Mouse (Mus musculus) heart, postnatal 4 days (tissue): ENCODE results near the gene Cd81. TPM values are rescaled to one million over a fixed set of nuclear protein-coding genes. Genes with fewer than 3 reads are reported as not detected.
A peak's percentile ranks its signal among the peaks of the same experiment; 100 is the strongest.

ENCODE experiments used
- DNase-seq: peaks from one replicate; pipeline ENCODE4 v3.0.0; 2021
- total RNA-seq, 2 experiments: library from RNA; stranded (reverse); gene quantifications; 2 replicates each; pipeline ENCODE4 v1.2.3; 2021

Cd81 gene
- total RNA-seq, 2 experiments from 2014 or later, result 600 to 620 TPM

DNA sequence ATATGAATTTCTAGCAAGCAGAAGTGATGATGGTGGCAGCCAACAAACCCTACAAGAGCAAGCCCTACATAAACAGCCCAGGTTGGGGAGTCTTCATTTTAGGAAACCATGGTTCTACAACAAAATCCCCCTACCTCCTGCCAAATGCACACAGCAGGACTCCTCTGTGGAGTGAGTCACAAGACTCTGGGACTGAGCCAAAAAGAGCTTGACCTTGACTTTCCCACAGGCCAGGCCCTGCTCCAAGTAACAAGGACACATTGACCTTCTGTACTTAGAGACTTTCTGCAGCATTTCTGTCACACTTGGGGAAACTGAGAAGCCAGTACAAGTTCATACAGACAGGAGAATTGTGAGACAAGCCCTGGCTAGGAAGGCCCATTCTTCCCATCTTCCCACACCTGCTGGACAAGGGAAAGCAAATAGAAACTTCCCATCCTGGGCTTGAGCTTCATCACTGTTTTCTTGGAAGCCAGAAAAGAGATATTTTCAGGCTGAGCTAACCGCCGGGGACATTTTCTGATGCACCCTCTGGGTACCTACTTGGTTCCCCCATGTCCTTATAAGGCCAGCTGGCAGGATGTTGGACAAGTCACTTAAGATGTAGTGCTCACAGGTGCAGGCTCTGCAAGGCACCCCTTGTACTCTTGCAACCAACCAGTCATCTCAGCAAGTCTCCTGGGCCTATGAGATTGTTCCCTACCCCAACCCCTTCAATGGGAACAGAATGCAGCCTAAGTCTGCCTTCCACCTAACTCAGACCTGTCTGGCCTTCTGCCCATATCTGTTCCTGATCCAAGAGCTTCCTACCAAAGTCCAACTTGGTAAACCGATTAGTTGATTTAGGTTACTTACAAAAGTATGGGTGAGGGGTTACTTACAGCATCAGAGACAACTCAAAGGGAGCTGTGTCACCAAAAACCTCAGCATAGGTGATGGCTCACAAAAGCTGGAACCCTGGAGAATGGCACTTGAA is 2.4 kb upstream of the Cd81 start:
- peak; percentile 75 for DNase-seq

DNA sequence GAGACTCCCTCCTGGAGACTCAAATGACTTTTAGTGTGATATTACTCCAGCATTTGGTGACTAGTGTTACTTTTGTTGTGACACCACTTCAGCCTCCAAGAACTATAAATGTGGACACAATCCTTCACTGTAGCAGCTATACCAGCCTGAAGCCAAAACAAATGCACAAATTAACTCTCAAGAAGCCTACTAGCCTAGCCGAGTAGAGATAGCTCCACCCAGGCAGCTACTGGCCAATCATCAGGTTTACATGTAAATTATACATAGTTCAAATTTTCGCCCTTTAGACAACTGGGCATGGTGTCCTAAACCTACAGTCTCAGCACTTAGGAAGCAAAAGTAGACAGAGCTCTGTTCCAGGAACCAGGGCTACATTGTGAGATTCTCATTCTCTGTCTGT is 1.2 kb upstream of the Cd81 start:
- DNase-seq, result no peak

DNA sequence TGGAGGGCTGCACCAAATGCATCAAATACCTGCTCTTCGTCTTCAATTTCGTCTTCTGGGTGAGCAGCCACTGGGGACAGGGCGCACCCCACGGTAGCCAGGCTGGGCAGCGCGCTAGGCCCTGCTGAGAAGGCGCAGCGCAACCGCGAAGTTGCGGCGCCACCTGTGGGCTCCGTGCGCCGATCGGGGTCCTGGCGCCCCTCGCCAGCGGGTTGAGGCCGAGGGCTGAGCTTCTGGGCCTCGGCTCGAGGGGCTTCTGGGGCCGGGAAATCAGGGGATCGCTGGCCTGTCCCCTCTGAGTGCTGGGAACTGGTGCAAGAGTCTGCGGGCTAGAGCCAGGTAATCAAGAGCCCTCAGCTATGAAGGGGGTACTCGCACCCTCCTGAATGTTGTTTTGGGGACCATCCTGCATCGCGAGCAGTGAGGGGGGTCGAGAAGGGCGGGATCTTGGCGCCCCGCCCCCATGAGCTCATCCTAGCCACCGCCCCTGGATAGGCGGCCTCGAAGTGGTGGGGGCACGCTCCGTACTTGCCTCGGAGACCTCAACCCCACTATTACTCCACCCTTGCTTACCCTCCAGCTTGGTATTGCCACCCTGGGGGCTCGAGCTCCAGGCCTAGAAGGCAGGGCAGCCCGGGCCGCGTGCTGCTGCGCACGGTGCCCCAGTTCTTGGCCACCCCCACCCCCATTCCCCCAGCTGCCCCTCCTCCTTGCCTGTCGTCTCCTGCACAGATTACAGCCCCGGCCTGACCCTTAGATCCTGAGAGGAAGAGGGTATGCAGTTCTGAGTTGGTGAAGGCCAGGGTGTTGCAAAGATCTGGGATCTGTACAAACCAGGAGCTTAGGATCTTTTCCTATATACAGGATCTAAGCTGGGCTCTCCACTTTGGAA is 715 bp downstream of the Cd81 start:
- peak; percentile 83 for DNase-seq

DNA sequence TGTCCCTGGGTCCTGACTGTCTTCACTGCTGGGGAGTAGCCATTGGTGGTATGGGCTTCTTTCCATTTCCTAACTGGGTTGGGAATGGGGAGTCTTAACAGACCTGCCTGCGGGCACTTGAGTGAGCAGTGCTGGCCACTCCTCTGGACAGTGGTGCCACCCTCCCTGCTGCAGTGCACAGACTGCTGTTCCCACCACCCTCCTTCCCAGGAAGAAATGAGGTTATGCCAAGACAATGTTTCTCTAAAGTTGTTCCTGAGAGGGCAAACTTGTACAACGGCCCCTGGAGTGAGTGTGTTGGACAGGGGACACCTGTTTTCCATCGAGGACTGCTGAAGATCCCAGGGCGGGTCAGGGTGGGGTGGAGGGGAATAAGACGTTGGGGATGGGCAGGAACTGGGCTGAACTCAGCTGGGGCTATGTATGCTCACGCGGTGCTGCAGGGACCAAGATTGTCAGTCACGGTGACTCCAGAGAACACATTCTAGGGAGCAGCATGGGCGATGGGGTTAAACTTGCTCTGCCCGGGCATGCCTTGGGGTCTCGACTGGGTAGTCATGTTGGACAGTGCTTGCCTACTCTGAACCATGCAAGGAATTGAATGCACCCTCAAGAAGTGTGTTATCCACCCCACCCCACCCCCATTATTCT is 1.5 kb downstream of the Cd81 start:
- DNase-seq, result no peak

DNA sequence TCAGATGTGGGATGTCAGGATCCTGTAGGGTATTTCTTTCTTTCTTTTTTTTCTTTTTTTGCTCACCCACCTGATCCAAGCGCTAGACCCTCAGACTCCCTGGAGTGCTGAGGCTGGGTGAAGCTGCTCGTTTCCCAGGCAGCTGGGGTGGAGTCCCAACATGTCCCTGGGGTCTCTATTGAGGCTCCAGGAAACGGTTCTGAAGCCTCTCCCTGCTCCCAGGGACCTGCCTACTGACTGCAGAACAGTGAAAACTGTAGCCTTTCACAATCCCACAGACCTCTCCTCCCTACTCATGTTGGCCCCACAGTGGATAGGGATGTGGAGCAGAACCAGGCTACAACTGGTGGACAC is 2.0 kb downstream of the Cd81 start:
- DNase-seq, result peak; percentile 32

DNA sequence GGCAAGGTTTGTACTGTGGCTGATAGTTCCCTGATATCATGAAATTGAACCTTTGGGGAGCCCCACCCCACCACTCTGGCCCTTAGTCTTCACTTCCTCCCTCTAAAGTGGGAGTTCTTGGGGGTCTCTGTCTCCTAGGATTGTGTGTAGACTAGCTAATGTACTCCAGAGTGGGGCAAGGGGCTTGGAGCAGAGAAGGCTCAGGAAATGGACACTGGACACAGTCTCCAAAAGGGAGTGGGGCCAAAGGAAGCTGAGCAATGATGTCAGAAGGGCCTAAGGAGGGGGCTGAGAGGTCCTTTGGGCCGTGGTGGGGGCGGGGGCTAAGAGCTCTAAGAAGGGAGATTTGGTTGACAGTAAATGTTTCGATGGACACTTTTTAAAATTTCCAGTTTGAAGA is 2.5 kb downstream of the Cd81 start:
- peak; percentile 42 for DNase-seq

DNA sequence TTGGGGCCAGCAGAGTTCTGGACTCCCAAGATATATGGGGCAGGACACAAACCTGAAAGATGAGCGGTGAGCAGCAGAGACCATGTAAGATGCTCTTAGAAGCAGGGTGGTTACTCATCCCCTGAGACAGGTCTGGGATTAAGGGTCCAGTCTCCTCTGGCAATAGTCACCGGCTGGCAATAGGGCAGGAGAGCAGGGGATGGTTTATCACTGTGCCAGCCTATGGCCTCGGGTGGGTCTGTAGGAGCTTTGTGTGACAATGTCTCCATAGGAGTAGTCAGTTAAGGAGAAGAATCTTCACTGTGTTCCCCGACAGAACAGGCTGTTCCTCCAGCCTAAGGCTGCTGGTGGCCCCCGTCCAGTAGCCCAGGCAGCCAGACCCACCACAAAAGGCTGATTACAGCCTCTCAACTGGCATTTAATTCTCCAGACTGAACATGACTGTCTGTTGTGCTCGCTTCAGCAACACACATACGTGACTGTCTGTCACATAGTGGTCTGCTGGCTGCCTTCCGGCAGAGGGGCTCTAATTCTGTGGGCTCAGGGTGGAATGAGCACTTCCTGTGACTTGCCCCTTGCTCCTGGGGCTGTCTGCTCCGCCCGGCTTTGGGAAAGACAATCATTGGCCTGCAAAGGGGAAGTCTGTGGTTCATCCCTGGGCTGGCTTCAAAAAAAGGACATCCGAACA is 3.1 kb downstream of the Cd81 start:
- no peak for DNase-seq

DNA sequence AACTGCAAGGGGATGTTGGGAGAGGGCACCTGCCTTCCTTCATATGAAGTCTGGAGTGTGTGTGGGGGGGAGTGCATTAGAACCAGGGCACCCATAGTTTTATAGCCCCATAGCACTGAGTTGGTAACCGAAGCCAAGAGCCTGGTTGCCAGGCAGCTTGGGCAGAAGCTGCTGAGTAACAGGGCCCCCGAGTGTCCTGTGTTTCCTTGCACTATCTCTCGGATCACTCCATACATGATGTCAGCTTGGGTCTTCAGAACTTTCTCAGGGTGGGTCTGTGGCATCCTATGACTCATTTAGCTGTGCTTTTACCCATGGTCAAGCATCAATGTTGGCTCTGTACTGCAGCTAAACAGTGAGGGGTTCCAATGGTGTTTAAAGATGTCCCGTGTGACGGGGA is 4.5 kb downstream of the Cd81 start:
- no peak for DNase-seq

DNA sequence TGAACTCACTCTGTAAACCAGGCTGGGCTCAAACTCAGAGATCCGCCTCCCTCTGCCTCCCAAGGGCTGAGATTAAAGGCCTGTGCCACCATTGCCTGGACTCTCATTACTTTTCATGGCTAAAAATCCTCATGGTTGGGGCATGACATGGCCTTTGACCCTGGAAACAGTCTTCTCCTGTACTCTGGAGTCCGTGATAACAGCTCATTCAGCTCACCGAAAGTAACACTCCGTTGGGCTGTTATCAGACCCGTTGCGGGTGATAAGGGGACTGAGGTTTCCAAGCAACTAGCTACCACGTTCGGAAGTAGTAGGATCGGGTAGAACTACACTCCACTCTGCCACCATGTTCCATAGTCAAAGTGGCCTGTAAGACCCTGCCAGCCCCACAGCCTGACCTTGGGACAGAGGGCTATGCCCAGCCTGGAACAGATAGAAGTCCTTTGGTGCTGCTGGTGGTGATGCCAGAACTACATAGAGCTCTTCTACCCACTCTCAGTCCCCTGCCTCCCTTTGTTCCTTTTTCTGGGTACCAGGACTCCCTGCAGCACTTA is 5.2 kb downstream of the Cd81 start:
- DNase-seq, result no peak

DNA sequence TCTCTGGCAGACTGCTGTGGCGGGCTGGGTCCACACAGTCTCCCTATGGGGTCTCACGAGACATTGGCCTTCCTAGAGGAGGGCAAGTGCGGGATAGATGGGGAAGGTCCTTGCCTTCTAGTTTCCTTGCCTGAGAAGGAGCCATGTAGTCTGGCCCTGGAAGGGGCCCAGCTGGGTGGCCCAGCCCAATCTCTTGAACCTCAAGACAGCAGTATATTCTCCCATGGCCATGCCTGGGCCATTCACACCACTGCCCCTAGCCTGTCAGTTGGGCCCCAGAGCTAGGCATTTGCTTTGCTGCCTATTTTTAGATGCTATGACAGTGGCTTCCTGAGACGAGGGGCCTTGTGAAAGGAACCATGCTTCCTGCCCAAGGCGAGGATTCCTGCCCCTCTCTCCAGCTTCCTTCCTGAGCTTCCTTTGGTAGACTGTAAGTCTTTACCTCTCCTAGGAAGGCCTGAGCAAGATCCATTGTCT is 5.7 kb downstream of the Cd81 start:
- peak; percentile 64 for DNase-seq

DNA sequence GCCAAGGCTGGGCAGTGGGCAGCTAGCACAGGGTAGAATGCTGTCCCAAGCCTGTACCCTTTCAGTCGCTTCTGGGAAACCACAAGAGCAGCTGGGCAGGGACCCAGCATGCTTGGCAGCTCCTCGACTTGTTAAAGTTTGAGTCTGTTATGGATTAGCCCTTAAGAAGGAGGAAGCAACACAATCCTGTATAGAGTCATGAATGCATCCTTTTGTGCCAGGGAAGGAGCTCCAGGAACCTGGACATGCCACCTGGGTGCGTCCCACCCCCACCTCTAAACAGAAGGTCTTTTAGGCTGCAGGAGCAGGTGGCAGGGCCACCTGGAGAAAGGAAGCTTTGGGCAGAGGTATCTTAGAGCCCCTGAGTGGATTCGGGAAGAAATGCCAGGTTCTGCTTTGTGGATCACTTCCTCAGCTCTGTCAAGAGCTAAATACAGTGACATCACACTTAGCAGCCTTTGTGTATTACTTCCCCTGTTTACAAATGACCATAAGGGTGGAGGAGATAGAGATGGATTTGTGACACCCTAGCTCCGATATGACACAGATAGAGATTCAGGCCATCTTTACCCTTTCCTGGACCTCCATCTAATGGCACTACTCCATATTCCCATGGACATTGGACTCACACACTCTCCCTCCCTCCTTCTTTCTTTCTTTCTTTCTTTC is 6.8 kb downstream of the Cd81 start:
- DNase-seq, result peak; percentile 59

DNA sequence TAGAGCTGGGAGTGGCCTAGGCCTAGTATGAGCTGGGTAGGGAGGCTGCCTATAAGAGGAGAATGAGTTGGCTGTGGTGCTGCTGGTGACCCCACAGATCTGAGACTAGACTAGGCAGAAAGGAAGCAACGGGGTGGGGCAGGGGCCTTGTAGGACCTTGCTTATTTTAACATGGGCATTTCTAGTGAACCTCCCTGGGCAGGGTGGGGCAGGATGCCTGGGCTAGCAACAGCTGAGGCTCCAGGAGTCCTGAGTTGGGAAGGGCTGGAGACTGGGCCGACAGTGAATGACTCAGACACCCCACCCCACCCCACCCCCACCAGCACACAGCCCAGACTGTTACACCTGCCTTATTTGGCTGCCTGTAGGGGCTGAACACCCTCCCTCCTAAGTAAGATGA is 10.2 kb downstream of the Cd81 start:
- DNase-seq, result no peak

DNA sequence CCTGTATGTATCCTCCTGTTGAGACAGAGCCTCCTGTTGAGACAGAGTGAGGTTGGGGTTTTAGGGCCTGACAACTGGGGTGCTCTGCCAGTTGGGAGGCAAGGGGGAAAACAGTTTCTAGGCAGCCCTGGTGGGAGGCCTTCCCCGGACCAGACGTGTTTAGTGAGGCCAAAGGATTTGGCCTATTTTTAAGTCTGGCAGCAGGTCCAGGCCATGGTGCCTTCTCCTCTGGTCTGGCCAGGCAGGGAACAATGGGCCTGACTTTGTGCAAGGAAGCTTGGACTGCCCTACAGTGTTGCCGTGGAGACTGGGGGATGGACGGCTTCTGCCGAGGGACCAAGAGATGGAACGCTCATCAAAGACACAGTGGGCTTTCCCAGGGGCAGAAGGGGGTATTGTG is 11.7 kb downstream of the Cd81 start:
- no peak for DNase-seq

DNA sequence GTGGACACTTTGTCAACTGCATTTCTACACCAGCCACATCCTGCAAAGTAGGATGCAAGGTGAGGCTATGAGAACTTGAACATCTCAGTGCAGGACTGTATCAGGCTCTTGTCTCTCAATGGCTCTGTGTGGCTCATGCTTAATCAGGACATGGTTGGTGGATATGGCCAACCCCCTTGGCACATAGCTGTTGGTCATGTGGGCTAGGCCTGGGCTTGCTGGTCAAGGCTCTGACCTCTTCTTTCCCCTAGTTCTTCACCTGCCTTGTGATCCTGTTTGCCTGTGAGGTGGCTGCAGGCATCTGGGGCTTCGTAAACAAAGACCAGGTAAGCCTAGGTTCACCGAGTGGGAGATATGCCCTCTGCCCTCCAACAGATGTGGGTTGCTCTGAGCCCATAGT is 13.2 kb downstream of the Cd81 start:
- no peak for DNase-seq

DNA sequence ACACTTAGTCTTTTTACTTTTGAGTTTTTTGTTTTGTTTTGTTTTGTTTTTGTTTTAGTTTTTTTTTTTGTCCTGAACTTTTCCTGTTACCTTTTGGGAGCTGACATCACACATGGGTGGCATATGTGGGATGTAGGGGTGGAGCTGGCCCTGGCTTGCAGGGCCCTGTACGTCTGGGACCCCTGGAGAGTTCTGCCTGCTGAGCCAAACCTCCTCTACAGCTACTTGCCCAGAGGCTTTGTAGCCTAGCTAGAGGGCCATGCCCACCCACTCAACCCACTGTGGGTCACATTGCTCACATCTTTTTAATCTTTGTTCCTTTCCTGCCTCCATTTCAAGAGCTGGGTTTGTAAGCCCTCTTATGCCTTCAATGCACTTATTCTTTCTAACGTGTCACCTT is 14.9 kb downstream of the Cd81 start:
- no peak for DNase-seq

DNA sequence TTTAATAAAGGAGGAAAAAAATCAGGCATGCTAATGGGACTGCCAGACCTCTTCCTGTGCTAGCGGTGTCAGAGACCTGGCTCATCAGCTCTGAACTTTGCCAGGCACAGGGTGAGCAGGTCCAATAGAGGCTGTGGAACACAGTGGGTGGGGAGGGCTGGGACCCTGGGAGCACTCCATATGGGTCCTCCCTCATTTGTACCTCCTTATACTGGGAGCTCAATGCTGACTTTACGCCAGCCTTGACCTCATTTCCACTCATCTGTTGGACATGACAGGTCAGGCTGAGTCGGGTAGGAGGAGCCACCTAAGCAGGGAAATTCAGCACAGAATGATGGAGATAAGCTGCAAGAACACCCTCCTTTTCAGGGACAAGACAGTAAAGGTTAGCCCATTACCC is 15.4 kb downstream of the Cd81 start:
- DNase-seq, result no peak

DNA sequence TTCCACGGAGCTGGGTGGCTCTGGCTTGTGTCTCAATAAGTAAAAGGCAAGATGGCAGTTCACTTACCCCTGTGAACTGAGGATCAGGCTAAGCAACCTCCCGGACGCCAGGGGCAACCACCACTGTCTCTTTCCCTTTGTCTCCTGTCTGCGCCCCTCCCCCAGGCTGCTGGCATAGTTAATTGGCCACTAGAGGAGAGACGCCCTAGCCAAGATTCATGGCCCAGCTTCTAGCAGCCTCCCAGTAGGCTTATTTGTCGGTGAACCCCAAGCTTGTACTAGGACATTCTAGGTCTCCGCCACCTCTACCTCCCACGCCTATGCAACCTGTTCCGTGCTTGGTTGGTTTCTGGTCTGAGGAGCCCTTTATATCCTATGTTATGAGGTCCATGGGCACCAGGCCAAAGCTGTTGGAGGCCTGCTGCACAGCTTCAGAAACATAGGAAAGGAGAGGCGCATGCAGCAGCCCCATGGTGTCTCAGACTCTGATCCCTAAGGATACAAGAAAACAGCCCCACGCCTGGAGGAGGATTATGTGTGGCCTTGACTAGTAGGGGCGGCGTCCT is 15.9 kb downstream of the Cd81 start:
- no peak for DNase-seq

DNA sequence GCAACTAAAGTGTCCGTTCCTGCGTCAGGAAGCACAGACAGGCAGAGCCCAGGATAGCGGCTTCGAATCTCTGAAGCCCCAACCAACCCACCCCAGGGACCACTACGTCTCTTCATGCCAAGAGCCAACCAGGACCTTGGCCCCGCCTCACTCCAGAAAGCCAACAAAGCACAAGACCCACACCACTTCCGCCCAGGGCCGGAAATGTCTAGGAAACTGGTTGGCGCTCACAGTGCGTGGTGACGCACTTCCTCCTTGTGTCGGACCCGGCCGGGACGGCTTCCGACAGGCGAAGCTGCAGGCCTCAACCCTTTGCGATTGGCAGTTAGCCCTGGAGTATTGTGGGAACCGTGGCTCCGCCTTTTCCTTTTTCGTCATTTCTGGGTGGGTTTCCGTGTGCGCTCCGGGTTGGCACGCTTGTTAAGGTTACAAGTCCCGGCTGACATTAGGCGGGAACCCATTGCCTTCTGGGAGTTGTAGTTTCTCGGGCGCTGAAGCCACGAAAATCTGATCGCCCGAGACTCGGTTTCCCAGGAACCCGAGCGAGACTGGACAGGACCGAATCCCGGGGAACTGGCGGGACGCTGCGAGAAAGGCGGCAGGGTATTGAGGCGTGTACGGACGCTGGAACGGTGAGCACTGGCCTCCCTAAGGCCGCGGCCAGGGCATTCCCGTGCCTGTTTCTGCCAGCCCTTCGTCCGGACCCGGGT is 16.5 kb downstream of the Cd81 start, which contains the start of gene Tssc4:
TSS of gene Tssc4 (plus strand) at position 368 of the 710 bp plus-strand sequence.
- DNase-seq, result peak; percentile 98

DNA sequence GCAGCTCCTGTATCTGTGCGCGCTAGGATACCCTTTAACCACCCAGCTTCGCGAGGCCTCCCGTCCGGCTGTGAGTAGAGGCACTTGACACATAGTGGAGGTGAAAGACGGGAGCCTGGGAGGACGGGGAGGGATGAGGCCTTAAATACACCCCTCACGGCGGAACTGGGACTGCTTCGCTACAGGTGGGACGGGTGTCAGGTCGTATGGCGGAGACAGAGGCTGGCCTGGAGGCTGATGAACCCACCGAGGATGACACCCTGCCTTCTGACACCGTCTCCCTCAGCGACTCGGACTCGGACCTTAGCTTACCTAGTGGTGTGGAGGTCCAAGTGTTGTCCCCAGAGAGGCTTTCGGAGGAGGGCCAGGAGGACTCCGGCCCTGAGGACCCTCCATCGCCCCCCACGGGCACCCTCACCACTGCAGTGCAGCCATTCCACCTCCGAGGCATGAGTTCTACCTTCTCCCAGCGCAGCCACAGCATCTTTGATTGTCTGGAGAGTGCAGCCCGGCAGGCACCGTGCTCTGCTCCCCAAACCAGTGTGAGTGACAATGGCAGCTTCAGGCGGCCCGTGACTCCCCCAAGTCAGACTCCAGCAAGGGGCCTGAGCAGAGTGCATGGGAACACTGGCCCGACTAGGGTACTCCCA is 17.3 kb downstream of the Cd81 start:
- DNase-seq, result no peak
